Mouse (Mus musculus) intestine, embryonic 16.5 days (tissue): ENCODE results near the gene Kctd17. TPM values are rescaled to one million over a fixed set of nuclear protein-coding genes. Genes with fewer than 3 reads are reported as not detected.

Experiments used
- ATAC-seq: fragments of 200-750 bp; cut with Nextera tagmentation; 2 replicates; pipeline ENCODE4 v1.8.0; 2017; ENCODE audit warnings: moderate TSS enrichment, moderate library complexity
- H3K27ac ChIP-seq: fragments of 300-500 bp; sonication (generic); 2 replicates; pipeline ENCODE4 v1.5.1; 2014; ENCODE audit warnings: mild to moderate bottlenecking, low read length
- H3K27me3 ChIP-seq: fragments of 300-500 bp; sonication (generic); replicated peaks from 2 replicates; pipeline ENCODE4 v1.6.1; 2014; ENCODE audit warnings: low read length, control low read depth, mixed read lengths; ENCODE audit not compliant: control insufficient read depth, insufficient read depth
- H3K36me3 ChIP-seq: fragments of 300-500 bp; sonication (generic); 2 replicates; pipeline ENCODE4 v1.6.1; 2014; ENCODE audit warnings: low read length, control low read depth; ENCODE audit not compliant: control insufficient read depth, insufficient read depth
- H3K4me1 ChIP-seq: fragments of 300-500 bp; sonication (generic); 2 replicates; pipeline ENCODE4 v1.6.1; 2014; ENCODE audit warnings: low read length, control low read depth, mixed read lengths; ENCODE audit not compliant: control insufficient read depth, insufficient read depth
- H3K4me2 ChIP-seq: fragments of 300-500 bp; sonication (generic); 2 replicates; pipeline ENCODE4 v1.6.1; 2014; ENCODE audit warnings: low read depth, low read length, control low read depth
- H3K4me3 ChIP-seq: fragments of 300-500 bp; sonication (generic); 2 replicates; pipeline ENCODE4 v1.5.1; 2014; ENCODE audit warnings: mild to moderate bottlenecking, low read length
- H3K9ac ChIP-seq: fragments of 300-500 bp; sonication (generic); 2 replicates; pipeline ENCODE4 v1.6.1; 2014; ENCODE audit warnings: low read depth, low read length
- H3K9me3 ChIP-seq: fragments of 300-500 bp; sonication (generic); 2 replicates; pipeline ENCODE4 v1.6.1; 2016; ENCODE audit warnings: low read length, control low read depth; ENCODE audit not compliant: control insufficient read depth
- WGBS: fragments of 180-500 bp; shearing (Covaris S2); extraction: QIAGEN DNeasy Blood & Tissue Kit; methylation state at CpG from one replicate; pipeline ENCODE4 v1.1.7; 2014; 5-methylcytosine and 5-hydroxymethylcytosine counted together
- polyA plus RNA-seq: library from polyadenylated mRNA; unstranded; fragments of >200 nt; fragmentation: Nextera tagmentation; extraction: Ambion mirVana; gene quantifications from 2 replicates; pipeline ENCODE4 v1.2.1, GENCODE M21; 2015

The Kctd17 gene
- polyA plus RNA-seq, 1 experiment from 2014 or later, result 20.2 TPM

- H3K27me3 ChIP-seq, result peaks cover 13% of the 10 kb centered on the region
- H3K4me1 ChIP-seq, result peaks cover 31% of the 10 kb centered on the region
- no peaks in the 10 kb centered on the region for H3K36me3 ChIP-seq
- WGBS, result 42% methylated on average over 4 of the region's 4 CpGs
- no peak overlapping the region for H3K4me3 ChIP-seq
- no peaks in the 10 kb centered on the region for H3K9me3 ChIP-seq
- no peak for ATAC-seq
- H3K27ac ChIP-seq, result peak overlapping the region; percentile 80
- H3K4me2 ChIP-seq, result no peak overlapping the region
- H3K9ac ChIP-seq, result peak overlapping the region; percentile 61; the same call in 1 of the 2 replicates
Observed at GRCm38 (mm10) chr15:78438018-78438394, 9.6 kb downstream of the Kctd17 start.

DNA sequence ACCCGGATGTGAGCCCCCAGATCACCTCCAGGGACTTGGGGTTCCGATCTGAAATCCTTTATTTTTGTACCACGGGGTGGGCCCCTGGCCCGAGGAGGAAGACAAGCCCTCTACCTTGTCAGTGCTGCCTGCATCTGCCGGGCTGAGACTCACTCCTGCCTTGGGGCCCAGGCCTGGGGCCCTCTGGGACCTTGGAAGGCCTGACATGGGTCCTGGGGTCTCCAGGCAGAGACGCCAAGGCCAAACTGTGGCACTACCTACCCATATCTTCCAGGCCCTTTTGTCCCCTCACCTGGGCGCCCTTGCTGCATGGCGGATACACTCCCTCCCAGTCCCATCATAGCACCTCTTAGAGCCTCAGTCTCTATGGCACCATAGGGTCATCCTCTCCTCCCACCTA lies 10.1 kb downstream of the Kctd17 start:
- WGBS, result 55% methylated on average over 8 of the region's 8 CpGs

GRCm38 (mm10) chr15:78438973-78439372 lies 10.6 kb downstream of the Kctd17 start:
- no peak overlapping the region for H3K4me3 ChIP-seq
- H3K27me3 ChIP-seq, result peaks cover 13% of the 10 kb centered on the region
- no peak overlapping the region for H3K9ac ChIP-seq
- no peak overlapping the region for H3K27ac ChIP-seq
- WGBS, result 75% methylated on average over 9 of the region's 9 CpGs
- H3K36me3 ChIP-seq, result no peaks in the 10 kb centered on the region
- H3K9me3 ChIP-seq, result no peaks in the 10 kb centered on the region
- peaks cover 31% of the 10 kb centered on the region for H3K4me1 ChIP-seq
- ATAC-seq, result no peak
- no peak overlapping the region for H3K4me2 ChIP-seq

More for the DNA sequence above, 10.1 kb downstream of the Kctd17 start:
- no peaks in the 10 kb centered on the region for H3K36me3 ChIP-seq
- H3K4me2 ChIP-seq, result no peak overlapping the region
- ATAC-seq, result no peak
- peaks cover 13% of the 10 kb centered on the region for H3K27me3 ChIP-seq
- no peak overlapping the region for H3K9ac ChIP-seq
- peaks cover 31% of the 10 kb centered on the region for H3K4me1 ChIP-seq
- H3K4me3 ChIP-seq, result no peak overlapping the region
- no peak overlapping the region for H3K27ac ChIP-seq
- H3K9me3 ChIP-seq, result no peaks in the 10 kb centered on the region

- Histone ChIP-seq H3K4me2 (no peak overlapping the region), H3K4me1 (peaks cover 14% of the 10 kb centered on the region), H3K27me3 (peaks cover 3% of the 10 kb centered on the region), H3K9me3 (no peaks in the 10 kb centered on the region), H3K9ac (no peak overlapping the region), H3K27ac (no peak overlapping the region), H3K4me3 (no peak overlapping the region), H3K36me3 (no peaks in the 10 kb centered on the region)
- no peak for ATAC-seq
- 84% methylated on average over 19 of the region's 19 CpGs for WGBS
Observed at GRCm38 (mm10) chr15:78442231-78442630, 13.9 kb downstream of the Kctd17 start.

GRCm38 (mm10) chr15:78443857-78444256 lies 15.5 kb downstream of the Kctd17 start:
- Histone ChIP-seq H3K4me3 (no peak overlapping the region), H3K9ac (no peak overlapping the region), H3K4me2 (no peak overlapping the region), H3K9me3 (no peaks in the 10 kb centered on the region), H3K4me1 (no peaks in the 10 kb centered on the region), H3K27me3 (no peaks in the 10 kb centered on the region; the same call in none of the 2 replicates), H3K27ac (no peak overlapping the region), H3K36me3 (no peaks in the 10 kb centered on the region)
- WGBS, result 52% methylated on average over 6 of the region's 6 CpGs
- ATAC-seq, result no peak

GRCm38 (mm10) chr15:78447121-78447520 lies 18.8 kb downstream of the Kctd17 start:
- no peaks in the 10 kb centered on the region for H3K27me3 ChIP-seq
- H3K4me2 ChIP-seq, result no peak overlapping the region
- H3K4me1 ChIP-seq, result no peaks in the 10 kb centered on the region
- H3K4me3 ChIP-seq, result no peak overlapping the region
- no peak for ATAC-seq
- H3K9ac ChIP-seq, result 0 out of 2 replicates have a peak overlapping the region, but pooled peaks have one; percentile 45
- H3K9me3 ChIP-seq, result no peaks in the 10 kb centered on the region
- WGBS, result 42% methylated on average over 7 of the region's 7 CpGs
- 0 out of 2 replicates have a peak overlapping the region, but pooled peaks have one; percentile 2 for H3K27ac ChIP-seq
- no peaks in the 10 kb centered on the region for H3K36me3 ChIP-seq

DNA sequence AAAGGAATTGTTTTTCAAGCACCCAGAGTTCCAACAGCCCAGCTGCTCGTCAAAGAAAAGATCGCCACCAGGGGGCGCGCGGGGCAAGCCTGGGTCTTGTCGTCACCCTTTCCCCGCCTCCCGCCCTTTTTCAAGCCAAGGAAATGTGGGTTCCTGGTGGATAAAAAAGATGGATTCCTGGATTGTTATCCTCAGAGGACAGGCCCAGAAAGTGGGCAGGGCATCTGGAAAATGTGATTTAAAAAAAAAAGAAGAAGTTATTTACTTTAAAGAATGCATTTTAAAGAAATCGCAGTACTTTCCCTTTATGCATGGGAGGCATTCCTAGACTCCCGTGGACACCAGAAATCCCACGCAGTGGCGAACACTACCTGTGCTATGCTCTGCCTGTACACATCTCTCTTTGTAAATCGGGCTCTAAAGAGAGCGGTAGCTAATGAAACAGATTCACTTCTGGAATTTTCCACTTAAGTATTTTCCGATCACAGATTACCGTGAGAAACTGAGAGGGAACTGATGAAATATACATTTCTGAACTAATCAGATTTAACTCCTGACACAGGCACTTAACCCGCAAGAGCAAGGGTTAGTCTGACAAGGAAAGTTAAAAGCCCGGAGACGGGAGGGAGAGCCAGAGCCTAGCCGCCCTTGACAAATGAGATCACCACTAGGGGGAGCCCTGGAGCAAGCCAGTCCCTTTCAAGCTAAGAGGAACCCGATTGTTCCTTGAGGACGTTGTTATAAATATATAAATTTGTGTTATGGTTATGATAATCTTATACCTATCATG lies 19.6 kb downstream of the Kctd17 start:
- peak overlapping the region; percentile 67 for H3K9ac ChIP-seq
- peak; percentile 74 for ATAC-seq

GRCm38 (mm10) chr15:78449131-78449530 lies 20.8 kb downstream of the Kctd17 start:
- Histone ChIP-seq H3K27me3 (no peaks in the 10 kb centered on the region), H3K4me1 (no peaks in the 10 kb centered on the region), H3K27ac (no peak overlapping the region), H3K4me3 (no peak overlapping the region), H3K4me2 (no peak overlapping the region), H3K36me3 (no peaks in the 10 kb centered on the region), H3K9me3 (no peaks in the 10 kb centered on the region), H3K9ac (peak overlapping the region; percentile 42; the same call in 1 of the 2 replicates)
- no peak for ATAC-seq
- 62% methylated on average over 6 of the region's 6 CpGs for WGBS

More for the DNA sequence above, 19.6 kb downstream of the Kctd17 start:
- H3K27ac ChIP-seq, result peak overlapping the region; percentile 77
- H3K36me3 ChIP-seq, result no peaks in the 10 kb centered on the region
- WGBS, result under 1% methylated on average over 22 of the region's 22 CpGs
- H3K4me3 ChIP-seq, result peak overlapping the region; percentile 43
- H3K4me1 ChIP-seq, result no peaks in the 10 kb centered on the region
- peak overlapping the region; percentile 76 for H3K4me2 ChIP-seq
- H3K27me3 ChIP-seq, result no peaks in the 10 kb centered on the region
- H3K9me3 ChIP-seq, result no peaks in the 10 kb centered on the region

DNA sequence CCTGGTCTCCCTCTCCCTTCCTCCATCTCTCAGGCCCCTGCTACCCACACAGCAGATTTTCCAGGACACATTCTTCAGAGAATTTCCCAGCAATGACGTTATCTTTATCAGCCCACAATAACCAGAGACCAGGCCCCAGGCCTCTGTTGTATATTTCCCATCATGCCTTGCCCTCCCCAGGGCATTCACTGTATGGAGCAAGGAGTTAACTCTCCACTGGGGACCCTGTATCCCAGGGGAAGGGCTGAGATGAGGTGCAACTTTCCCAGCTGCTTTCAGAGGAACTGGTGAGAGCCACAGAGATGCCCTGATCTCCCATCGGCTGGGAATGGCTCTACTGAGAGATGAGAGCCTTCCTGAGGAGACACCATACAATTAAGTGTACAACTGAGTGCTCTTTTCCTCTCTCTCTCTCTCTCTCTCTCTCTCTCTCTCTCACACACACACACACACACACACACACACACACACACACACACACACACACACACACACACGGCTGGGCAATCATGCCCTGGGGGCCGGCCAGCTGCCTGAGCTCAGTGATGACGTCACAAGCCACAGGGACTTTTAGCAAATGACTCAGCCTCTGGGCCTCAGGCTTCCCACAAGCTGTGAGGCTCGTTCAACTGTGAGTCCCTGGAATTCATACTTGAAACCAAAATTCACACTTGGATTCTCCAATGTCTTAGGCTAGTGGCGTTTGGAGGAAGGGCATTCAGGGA lies 21.5 kb downstream of the Kctd17 start:
- Histone ChIP-seq H3K9me3 (no peaks in the 10 kb centered on the region), H3K4me2 (no peak overlapping the region), H3K4me3 (no peak overlapping the region), H3K36me3 (no peaks in the 10 kb centered on the region), H3K4me1 (no peaks in the 10 kb centered on the region), H3K9ac (no peak overlapping the region), H3K27ac (no peak overlapping the region), H3K27me3 (no peaks in the 10 kb centered on the region)
- no peak for ATAC-seq
- WGBS, result 34% methylated on average over 7 of the region's 7 CpGs
